Mouse (Mus musculus) spleen, postnatal 36 days (tissue): ENCODE measurements at regions not wholly inside any gene's neighbourhood (a gene's known extent, or its start where the extent isn't known, plus 50 kb on each side); places are given as distances from the start of the nearest gene placed in this dataset.

Experiments used
- DNase-seq, 2 experiments: peaks; one replicate each; pipeline ENCODE4 v3.0.0; 2022; ENCODE audit warnings: low spot score in 2 of 2, mixed read lengths in 1 of 2

GRCm38 (mm10) chr2:12697209-12697608 lies 226.6 kb upstream of the Pter start:
- no peak for DNase-seq

DNA sequence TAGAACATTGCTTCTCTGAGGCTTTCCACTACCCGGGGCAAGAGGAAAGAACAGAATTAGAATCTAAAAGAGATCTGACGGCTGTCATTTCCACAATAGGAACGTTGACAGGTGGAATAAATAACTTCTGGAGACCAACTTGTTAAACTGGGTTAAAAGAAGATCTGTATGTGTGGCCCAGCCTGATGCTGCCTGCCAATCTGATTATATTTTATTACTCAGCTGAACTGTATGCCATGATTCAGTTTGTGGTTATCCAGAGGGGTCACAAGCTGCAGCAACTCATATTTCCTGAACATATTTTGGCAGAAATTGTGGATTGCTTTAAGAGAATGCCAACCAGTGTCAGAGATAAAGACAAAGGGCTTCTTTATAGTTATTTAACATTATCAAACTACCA lies 224.5 kb upstream of the Pter start:
- DNase-seq: no peak

DNA sequence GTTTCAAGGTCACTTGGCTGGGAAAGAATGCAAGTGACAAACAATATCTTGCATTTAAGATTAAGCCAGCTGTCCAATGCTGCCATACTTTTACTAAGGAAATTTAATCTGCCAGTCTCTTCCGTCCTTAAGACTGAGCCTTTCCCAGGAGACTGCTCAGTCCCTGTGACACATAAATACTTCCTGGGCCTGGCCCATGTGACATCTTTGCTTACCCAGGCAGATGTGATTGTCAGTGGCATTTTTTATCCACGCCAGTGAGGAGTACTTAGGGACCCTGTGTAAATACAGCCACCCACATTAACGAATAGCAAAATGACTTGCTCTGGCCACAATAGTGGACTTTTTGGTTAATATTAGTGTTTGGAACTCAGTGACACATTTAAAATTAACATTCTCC lies 216.3 kb upstream of the Pter start:
- no peak for DNase-seq

- DNase-seq: peak in 1 of 2 experiments; percentile 2
Observed at GRCm38 (mm10) chr2:12709156-12709923, 214.5 kb upstream of the Pter start.

DNA sequence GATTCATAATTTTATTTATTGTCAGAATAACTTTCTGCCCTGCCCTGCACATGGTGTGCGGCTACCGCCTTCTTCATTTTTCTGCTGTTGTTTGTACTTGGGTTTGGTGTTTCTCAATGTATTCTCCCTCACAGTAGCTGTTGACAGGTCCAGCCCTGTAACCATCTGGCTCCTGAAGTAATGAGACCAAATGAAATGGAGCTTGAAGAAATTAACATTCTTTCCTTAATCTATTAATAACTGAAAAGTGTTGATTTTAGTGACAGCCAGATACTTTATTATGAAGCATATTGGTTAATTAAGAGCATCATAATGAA lies 214.0 kb upstream of the Pter start:
- DNase-seq: no peak

GRCm38 (mm10) chr2:12716124-12717012 lies 207.5 kb upstream of the Pter start:
- DNase-seq: no peak

GRCm38 (mm10) chr2:12729251-12729650 lies 194.6 kb upstream of the Pter start:
- DNase-seq: no peak

DNA sequence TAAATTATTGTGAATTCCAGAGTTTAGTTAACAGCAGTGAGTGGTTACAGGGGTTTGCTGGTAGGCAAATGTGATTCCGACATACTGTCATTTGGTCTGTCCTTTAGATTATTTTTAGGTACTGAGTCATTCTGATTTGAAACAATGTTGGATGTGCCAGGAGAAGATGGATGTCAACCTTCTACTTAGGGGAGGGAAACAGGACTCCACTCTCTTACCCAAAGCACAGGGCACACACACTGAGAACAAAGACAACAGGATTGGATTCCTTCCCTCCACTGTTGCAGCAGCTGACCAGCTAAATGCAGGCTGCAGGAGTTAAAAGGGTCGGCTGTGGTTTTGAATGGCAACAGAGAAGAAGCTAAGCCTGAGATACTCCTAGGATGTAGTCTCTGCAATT lies 186.7 kb upstream of the Pter start:
- no peak for DNase-seq

DNA sequence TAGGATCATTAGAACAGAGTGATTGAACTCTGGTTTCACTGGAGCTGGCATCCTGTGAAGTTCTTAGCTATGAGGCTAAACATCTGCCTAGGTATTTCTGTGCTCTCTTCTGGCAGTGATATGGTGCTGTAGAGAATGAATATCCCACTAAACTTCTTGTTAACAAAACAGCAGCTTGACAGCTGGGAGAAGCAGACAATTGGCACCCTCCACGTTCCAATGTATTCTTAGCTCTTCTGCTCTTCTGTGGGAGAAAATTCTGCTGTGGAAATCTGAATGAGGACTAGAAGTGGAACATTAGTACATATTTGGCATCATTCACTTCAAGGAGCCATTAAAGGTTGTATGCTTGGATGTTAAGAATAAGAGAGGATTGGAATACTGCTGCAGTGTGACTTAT lies 177.0 kb upstream of the Pter start:
- DNase-seq: no peak

- no peak for DNase-seq
Observed at GRCm38 (mm10) chr2:12758816-12759215, 165.0 kb upstream of the Pter start.

GRCm38 (mm10) chr2:12759931-12760330 lies 163.9 kb upstream of the Pter start:
- no peak for DNase-seq

GRCm38 (mm10) chr2:12761461-12761860 lies 162.4 kb upstream of the Pter start:
- no peak for DNase-seq

GRCm38 (mm10) chr2:12764510-12764909 lies 159.3 kb upstream of the Pter start:
- DNase-seq: no peak

DNA sequence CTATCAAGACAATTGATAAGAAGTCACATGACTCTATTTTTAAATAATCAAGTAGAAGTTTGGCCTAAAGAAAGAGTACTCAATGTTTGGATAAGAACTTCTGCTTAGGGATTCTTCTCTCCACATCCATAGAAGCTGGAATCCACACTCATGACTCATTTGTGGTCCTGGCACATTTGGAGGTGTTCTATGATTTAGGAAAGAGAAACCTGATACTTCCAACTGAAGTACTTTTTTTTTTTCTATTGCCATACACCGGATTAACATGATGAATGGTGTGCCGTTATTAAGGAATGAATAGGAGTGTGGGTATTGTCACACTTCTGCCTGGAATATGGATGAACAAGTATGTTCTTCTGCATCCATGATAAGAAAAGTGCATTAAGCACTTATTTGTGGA lies 158.5 kb upstream of the Pter start:
- no peak for DNase-seq

DNA sequence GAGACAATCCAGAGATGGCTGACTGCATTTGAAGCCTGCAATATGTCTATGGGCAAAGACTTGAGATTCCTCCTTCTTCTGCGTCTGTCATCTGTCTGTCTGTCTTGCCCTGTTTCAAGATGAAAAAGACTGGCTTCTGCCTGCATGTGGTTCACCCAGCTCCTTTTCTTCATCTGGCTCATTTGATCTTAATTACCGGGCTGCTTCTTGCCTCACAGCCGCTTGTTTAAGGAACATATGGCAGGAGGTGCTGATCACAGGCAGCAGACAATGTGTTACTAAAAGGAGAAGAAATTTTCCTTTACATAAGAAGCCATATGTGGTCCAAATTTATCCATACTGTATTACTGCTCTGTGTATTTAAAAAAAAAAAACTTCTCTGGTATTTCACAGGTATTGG lies 147.0 kb upstream of the Pter start:
- no peak for DNase-seq

- no peak for DNase-seq
Observed at GRCm38 (mm10) chr2:12777696-12778095, 146.1 kb upstream of the Pter start.

- DNase-seq: no peak
Observed at GRCm38 (mm10) chr2:12792596-12792995, 131.2 kb upstream of the Pter start.

- no peak for DNase-seq
Observed at GRCm38 (mm10) chr2:12797615-12798169, 126.1 kb upstream of the Pter start.

DNA sequence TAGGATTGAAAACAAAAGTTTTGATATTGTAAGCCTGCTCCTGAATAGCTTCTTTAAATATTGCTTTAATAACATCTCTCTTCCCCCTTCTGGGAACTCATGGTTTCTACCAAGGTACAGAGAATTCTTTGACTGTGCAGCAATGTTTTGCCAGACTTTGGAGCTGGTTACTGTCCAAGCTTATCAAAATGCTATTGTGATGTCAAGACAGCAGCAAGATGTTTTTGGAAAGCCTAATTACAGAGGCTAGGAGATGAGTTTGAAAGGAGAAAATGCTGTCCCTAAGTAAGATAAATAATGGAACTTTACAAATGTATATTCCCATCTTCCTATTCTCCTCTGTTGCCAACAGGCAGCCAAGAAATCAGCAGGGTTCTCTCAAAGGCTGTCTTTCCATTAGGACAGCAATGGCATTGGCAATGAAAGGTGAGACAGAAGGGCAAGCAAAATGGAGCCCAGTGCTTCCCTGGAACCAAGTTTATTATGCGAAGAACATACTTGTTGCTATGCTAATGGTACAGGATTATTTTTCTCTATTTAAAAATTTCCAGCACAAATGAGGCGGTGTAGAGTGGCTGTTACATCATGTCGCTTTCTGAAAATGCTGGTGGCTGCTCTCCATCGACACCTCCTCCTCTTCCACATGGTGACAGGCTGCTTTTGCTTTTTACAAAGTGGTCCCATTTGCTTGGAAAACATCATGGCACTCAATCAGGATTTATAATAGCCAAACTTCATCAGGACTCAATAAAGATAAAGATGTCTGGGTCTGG lies 124.5 kb upstream of the Pter start:
- no peak for DNase-seq

GRCm38 (mm10) chr2:12802667-12803066 lies 121.2 kb upstream of the Pter start:
- no peak for DNase-seq

- no peak for DNase-seq
Observed at GRCm38 (mm10) chr2:12805096-12805495, 118.7 kb upstream of the Pter start.

DNA sequence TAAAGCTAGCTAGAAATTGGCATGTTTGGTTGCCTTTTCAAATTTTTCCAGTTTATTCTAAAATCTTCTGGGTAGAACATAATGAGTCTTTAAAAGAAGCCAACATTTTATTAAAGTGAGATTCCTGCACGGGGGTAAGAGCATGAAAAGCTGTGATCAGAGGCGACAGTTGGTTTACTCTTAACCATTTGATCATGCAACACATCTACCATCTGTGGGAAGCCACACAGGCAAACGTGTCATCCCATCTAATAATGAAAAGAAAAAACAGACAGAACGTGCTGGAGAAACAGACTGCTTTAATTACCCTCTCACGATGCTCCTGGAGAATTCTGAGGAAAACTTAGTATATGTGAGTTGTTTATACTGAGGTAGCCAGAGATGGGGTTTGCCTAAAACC lies 115.4 kb upstream of the Pter start:
- DNase-seq: no peak
